Mouse (Mus musculus): Measurements from ENCODE around the gene Zfp366.

DNA sequence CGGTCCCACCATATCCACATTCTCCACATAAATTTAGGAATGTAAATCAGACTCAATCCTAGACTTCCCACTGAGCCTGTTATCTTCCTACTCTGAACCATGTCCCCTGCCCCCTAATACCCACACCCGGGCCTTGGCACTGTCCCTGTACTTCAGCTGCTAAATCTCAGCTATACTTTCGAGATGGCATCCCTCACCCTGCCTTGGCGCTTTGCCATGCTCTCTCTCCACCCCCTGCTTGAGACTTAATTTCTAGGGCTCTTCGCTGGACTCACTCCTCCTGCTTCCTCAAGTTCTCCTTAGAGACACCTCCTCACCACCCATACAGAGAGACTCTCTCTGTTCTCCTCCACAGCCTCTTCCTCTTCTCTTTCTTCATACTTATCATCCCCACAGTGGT, 115.3 kb downstream of the Zfp366 start:
- TF ChIP-seq CTCF (conservative IDR thresholded peaks at IDR 0.05 in 1 of 2, IDR thresholded peaks at IDR 0.05 in 1 of 2; ENCODE audit: low read depth in 2 of 2, low read length in 2 of 2) (no peak), MAFK (IDR thresholded peaks at IDR 0.05; ENCODE audit: insufficient replicate concordance, low read length) (no peak), POLR2A (IDR thresholded peaks at IDR 0.05; ENCODE audit: low read depth, low read length) (no peak), CHD2 (IDR thresholded peaks at IDR 0.05; ENCODE audit: low read length) (no peak), EP300 (IDR thresholded peaks at IDR 0.05; ENCODE audit: low read length) (no peak), ZKSCAN1 (IDR thresholded peaks at IDR 0.05; ENCODE audit: borderline replicate concordance, low read depth, low read length) (no peak), TBP (conservative IDR thresholded peaks at IDR 0.05; ENCODE audit: low read depth, low read length) (no peak), POLR2AphosphoS2 (IDR thresholded peaks at IDR 0.05; ENCODE audit: low read depth, low read length) (no peak), E2F4 (IDR thresholded peaks at IDR 0.05; ENCODE audit: insufficient replicate concordance, low read depth, low read length) (no peak), MAX (IDR thresholded peaks at IDR 0.05; ENCODE audit: low read length) (no peak), ZC3H11A (IDR thresholded peaks at IDR 0.05; ENCODE audit: low read depth, low read length) (no peak), ZMIZ1 (IDR thresholded peaks at IDR 0.05; ENCODE audit: low read depth, low read length) (no peak), HCFC1 (IDR thresholded peaks at IDR 0.05; ENCODE audit: low read depth, low read length) (no peak)
